Mouse (Mus musculus): ENCODE results near the gene Ptx3. TPM values are rescaled to one million over a fixed set of nuclear protein-coding genes. Genes with fewer than 3 reads are reported as not detected.

The Ptx3 gene
- total RNA-seq (2023) = under 1 TPM in 1 of 2 experiments, not detected in 1; 0.18 TPM

DNA sequence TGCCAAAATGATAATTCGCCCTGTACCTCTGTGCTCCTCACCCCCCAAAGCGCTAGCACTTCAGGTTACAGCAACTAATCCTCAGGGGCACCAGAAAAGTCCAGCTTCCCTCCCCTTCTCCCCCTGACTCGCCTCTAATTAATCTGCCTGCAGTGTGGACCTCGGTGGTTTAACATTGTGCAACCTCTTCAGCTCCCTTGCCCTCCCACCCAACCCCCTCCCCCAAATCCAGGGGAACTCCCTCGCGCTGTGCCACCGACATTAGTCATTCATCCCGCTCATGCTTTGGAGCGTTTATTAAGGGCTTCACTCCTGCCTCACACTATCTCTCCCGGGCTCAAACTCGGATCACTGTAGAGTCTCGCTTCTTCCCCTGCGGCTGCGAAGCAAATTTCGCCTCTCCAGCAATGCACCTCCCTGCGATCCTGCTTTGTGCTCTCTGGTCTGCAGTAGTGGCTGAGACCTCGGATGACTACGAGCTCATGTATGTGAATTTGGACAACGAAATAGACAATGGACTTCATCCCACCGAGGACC lies at the start of gene Ptx3:
Ptx3 (plus strand) TSS at position 256 of the 537 bp plus-strand sequence.

Other genes with a start within 250 kb of the Ptx3 start
- not detected for gene Veph1, start 76.9 kb downstream of the Ptx3 start, total RNA-seq (2023)